Mouse (Mus musculus) heart, embryonic 16.5 days (tissue): Measurements from ENCODE around the gene Gm21060. TPM values are rescaled to one million over a fixed set of nuclear protein-coding genes. Genes with fewer than 3 reads are reported as not detected.

Experiments
- polyA plus RNA-seq: library from polyadenylated mRNA; unstranded; fragments of >200 nt; fragmentation: Nextera tagmentation; extraction: Ambion mirVana; gene quantifications from 2 replicates; pipeline ENCODE4 v1.2.1, GENCODE M21; 2015

Gm21060 gene
- polyA plus RNA-seq, 1 experiment from 2014 or later: not detected

Other genes with a start within 250 kb of the Gm21060 start
- gene Zfp950, start 156.2 kb downstream of the Gm21060 start, polyA plus RNA-seq: 25.6 and 29.1 TPM in 2 replicates
- gene Gm7102, start 120.8 kb downstream of the Gm21060 start, polyA plus RNA-seq: 0.18 and 0.21 TPM in 2 replicates
- not detected in 2 replicates for gene Gm6020, start 113.2 kb downstream of the Gm21060 start, polyA plus RNA-seq
- 31.8 and 36.3 TPM in 2 replicates for gene Csf2ra, start 68.6 kb downstream of the Gm21060 start, polyA plus RNA-seq